Mouse (Mus musculus) left cerebral cortex, postnatal 14 days (tissue): Measurements from ENCODE around the gene Slc35a5. TPM values are rescaled to one million over a fixed set of nuclear protein-coding genes. Genes with fewer than 3 reads are reported as not detected.

ENCODE experiments used
- DNase-seq, 2 experiments: peaks; one replicate each; pipeline ENCODE4 v3.0.0; 2021 to 2022; ENCODE audit warnings: low spot score in 2 of 2, mixed read lengths in 1 of 2
- intact Hi-C: fragments of 180-260 bp; cut with DNase I; formaldehyde crosslinking; loops from one replicate; pipeline ENCODE4 v1.15.1; 2025
- long read RNA-seq, 2 experiments: library from polyadenylated mRNA; stranded (forward); transcript quantifications; one replicate each; pipeline ENCODE4 v2.0.0; 2021
- total RNA-seq, 2 experiments: library from RNA; stranded (reverse); gene quantifications; 2 replicates each; pipeline ENCODE4 v1.2.3; 2021

Gene Slc35a5
- total RNA-seq: 10 to 100 TPM; 48.4 to 50.2 TPM
- long read RNA-seq, experiment 1, full-length matches to known transcripts: 28 of 38 reads
- long read RNA-seq, experiment 1, partial matches to known transcripts: 2 of 38 reads
- long read RNA-seq, experiment 1, other reads (novel, unspliced or antisense): 8 of 38 reads
- long read RNA-seq, experiment 2, full-length matches to known transcripts: 29 of 44 reads
- long read RNA-seq, experiment 2, partial matches to known transcripts: 3 of 44 reads
- long read RNA-seq, experiment 2, other reads (novel, unspliced or antisense): 12 of 44 reads

GRCm38 (mm10) chr16:45158522-45159388 lies at the start of gene Slc35a5, which contains the start of gene Atg3:
Slc35a5 (minus strand) TSS chr16:45158706.
Atg3 (plus strand) TSS chr16:45158785.
- DNase-seq: peak; percentile 97
- intact Hi-C loops: no loop called here

GRCm38 (mm10) chr16:45204859-45205670 lies 46.6 kb upstream of the Slc35a5 start:
- DNase-seq: no peak
- intact Hi-C loops: no loop called here

GRCm38 (mm10) chr16:45204438-45204837 lies 45.9 kb upstream of the Slc35a5 start:
- DNase-seq: no peak
- intact Hi-C loops: no loop called here

- no peak for DNase-seq
- intact Hi-C loops: no loop called here
Observed at GRCm38 (mm10) chr16:45201395-45201794, 42.9 kb upstream of the Slc35a5 start.

- peak; percentile 81 for DNase-seq
- intact Hi-C loops: loop anchor here (2.0 to 5.0 kb wide), 3 partner anchors 210 to 434 kb away; partner anchors contain the start of gene Cd200
Observed at GRCm38 (mm10) chr16:45196816-45197215, 38.3 kb upstream of the Slc35a5 start.

GRCm38 (mm10) chr16:45192613-45193012 lies 34.1 kb upstream of the Slc35a5 start:
- DNase-seq: peak; percentile 84 to 86
- intact Hi-C loops: no loop called here

- intact Hi-C loops: no loop called here
- DNase-seq: no peak
Observed at GRCm38 (mm10) chr16:45181824-45182223, 23.3 kb upstream of the Slc35a5 start.

GRCm38 (mm10) chr16:45178552-45178951 lies 20.0 kb upstream of the Slc35a5 start:
- intact Hi-C loops: no loop called here
- no peak for DNase-seq

GRCm38 (mm10) chr16:45159389-45159716 lies 847 bp upstream of the Slc35a5 start:
- intact Hi-C loops: no loop called here
- DNase-seq: no peak

- DNase-seq: peak; percentile 58 to 60
- intact Hi-C loops: no loop called here
Observed at GRCm38 (mm10) chr16:45158136-45158521, 377 bp downstream of the Slc35a5 start.

GRCm38 (mm10) chr16:45154741-45155250 lies 3.7 kb downstream of the Slc35a5 start:
- intact Hi-C loops: no loop called here
- no peak for DNase-seq

GRCm38 (mm10) chr16:45148488-45149082 lies 9.9 kb downstream of the Slc35a5 start:
- no peak for DNase-seq
- intact Hi-C loops: loop anchor here (10.0 kb wide), 1 partner anchor 414 kb away; no protein-coding TSS in a partner anchor

GRCm38 (mm10) chr16:45145119-45145518 lies 13.4 kb downstream of the Slc35a5 start:
- intact Hi-C loops: loop anchor here (10.0 kb wide), 1 partner anchor 410 kb away; no protein-coding TSS in a partner anchor
- DNase-seq: no peak

- peak in 1 of 2 experiments; percentile 54 for DNase-seq
- intact Hi-C loops: loop anchor here (10.0 kb wide), 1 partner anchor 408 kb away; no protein-coding TSS in a partner anchor
Observed at GRCm38 (mm10) chr16:45142565-45142964, 15.9 kb downstream of the Slc35a5 start.

GRCm38 (mm10) chr16:45141711-45142110 lies 16.8 kb downstream of the Slc35a5 start:
- intact Hi-C loops: loop anchor here (10.0 kb wide), 1 partner anchor 407 kb away; no protein-coding TSS in a partner anchor

GRCm38 (mm10) chr16:45127936-45128710 lies 30.4 kb downstream of the Slc35a5 start:
- intact Hi-C loops: no loop called here
- DNase-seq: peak in 1 of 2 experiments; percentile 41

More at GRCm38 (mm10) chr16:45141711-45142110, 16.8 kb downstream of the Slc35a5 start:
- peak in 1 of 2 experiments; percentile 28 for DNase-seq

GRCm38 (mm10) chr16:45124230-45125203 lies 34.0 kb downstream of the Slc35a5 start:
- DNase-seq: no peak
- intact Hi-C loops: no loop called here
